Mouse (Mus musculus): ENCODE results near the gene Armh3.

DNA sequence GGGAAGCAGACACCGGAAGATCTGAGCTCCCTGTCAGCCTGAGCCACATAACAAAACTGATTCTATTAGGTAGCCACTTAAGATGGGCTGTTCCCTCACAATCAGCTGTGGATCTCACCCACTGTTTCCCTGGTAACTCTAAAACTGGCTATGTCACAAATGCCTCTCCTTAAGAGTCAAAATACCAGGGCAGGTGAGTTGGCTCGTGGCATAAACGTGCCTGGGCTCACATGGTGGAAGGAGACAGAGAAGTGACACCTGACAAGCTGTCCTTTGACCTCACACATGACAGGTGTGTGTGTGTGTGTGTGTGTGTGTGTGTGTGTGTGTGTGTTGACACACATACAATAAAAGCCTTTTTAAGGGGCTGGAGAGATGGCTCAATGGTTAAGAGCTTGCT, 210.8 kb downstream of the Armh3 start:
- TF ChIP-seq CTCF (IDR thresholded peaks at IDR 0.05; ENCODE audit: insufficient read depth, low read depth, low read length) (no peak), POLR2A (IDR thresholded peaks at IDR 0.05; ENCODE audit: insufficient read depth, low read depth, low read length) (no peak)

All from olfactory bulb, adult 2 months (tissue).